Mouse (Mus musculus) forebrain, embryonic 11.5 days (tissue): ENCODE measurements at regions not wholly inside any gene's neighbourhood (a gene's known extent, or its start where the extent isn't known, plus 50 kb on each side); places are given as distances from the start of the nearest gene placed in this dataset.
"Not testable (repeated sequence)": the region's sequence is repeated elsewhere in the genome, so short reads cannot be mapped to it uniquely, and the experiment has no call there.

Experiments used
- ATAC-seq: fragments of 200-750 bp; cut with Nextera tagmentation; replicated peaks from 2 replicates; pipeline ENCODE4 v1.8.0; 2017; ENCODE audit warnings: moderate TSS enrichment; ENCODE audit not compliant: low FRiP score
- DNase-seq: peaks from one replicate; pipeline ENCODE4 v3.0.0-alpha.2; 2017; ENCODE audit warnings: low spot score
- H3K27ac ChIP-seq: fragments of 300-500 bp; sonication (generic); 2 replicates; pipeline ENCODE4 v1.5.1; 2014; ENCODE audit warnings: low read depth, low read length
- H3K27me3 ChIP-seq: fragments of 300-500 bp; sonication (generic); 2 replicates; pipeline ENCODE4 v1.6.1; 2014; ENCODE audit warnings: mild to moderate bottlenecking, low read length, mixed read lengths; ENCODE audit not compliant: control insufficient read depth, insufficient read depth
- H3K36me3 ChIP-seq: fragments of 300-500 bp; sonication (generic); 2 replicates; pipeline ENCODE4 v1.6.1; 2014; ENCODE audit warnings: mild to moderate bottlenecking, low read length, moderate library complexity, mixed read lengths; ENCODE audit not compliant: control insufficient read depth, insufficient read depth
- H3K4me1 ChIP-seq: fragments of 300-500 bp; sonication (generic); replicated peaks from 2 replicates; pipeline ENCODE4 v1.6.1; 2014; ENCODE audit warnings: low read length, mixed read lengths; ENCODE audit not compliant: control insufficient read depth, insufficient read depth
- H3K4me2 ChIP-seq: fragments of 300-500 bp; sonication (generic); 2 replicates; pipeline ENCODE4 v1.6.1; 2014; ENCODE audit warnings: low read depth, mild to moderate bottlenecking, low read length, moderate library complexity, mixed read lengths; ENCODE audit not compliant: severe bottlenecking
- H3K4me3 ChIP-seq: fragments of 300-500 bp; sonication (generic); 2 replicates; pipeline ENCODE4 v1.5.1; 2014; ENCODE audit warnings: low read depth, low read length
- H3K9ac ChIP-seq: fragments of 300-500 bp; sonication (generic); 2 replicates; pipeline ENCODE4 v1.6.1; 2014; ENCODE audit warnings: low read length
- H3K9me3 ChIP-seq: fragments of 300-500 bp; sonication (generic); 2 replicates; pipeline ENCODE4 v1.6.1; 2016; ENCODE audit warnings: low read length, mixed read lengths; ENCODE audit not compliant: control insufficient read depth
- WGBS: fragments of 180-500 bp; shearing (Covaris S2); extraction: QIAGEN DNeasy Blood & Tissue Kit; methylation state at CpG from one replicate; pipeline ENCODE4 v1.1.7; 2014; 5-methylcytosine and 5-hydroxymethylcytosine counted together

DNA sequence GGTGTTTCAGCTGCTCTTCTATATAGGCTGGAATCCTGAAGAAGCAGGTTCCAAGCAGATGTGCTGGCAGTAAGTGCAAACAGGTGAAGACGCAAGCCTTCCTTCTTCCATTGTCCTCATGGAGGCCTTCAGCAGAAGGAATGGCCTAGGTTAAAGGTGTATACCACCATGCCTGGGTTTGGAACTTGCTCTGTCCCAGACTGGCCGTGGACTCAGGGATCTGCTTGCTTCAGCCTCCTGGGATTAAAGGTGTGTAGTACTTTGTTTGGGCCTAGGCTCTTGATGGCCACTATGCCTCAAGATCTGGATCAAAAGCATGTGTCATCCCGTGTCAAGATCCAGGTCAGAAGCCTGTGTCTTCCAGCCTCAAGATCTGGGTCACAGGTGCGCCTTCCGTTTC, 257.0 kb upstream of the Nr5a2 start:
- H3K9ac ChIP-seq, result no peak overlapping the region

DNA sequence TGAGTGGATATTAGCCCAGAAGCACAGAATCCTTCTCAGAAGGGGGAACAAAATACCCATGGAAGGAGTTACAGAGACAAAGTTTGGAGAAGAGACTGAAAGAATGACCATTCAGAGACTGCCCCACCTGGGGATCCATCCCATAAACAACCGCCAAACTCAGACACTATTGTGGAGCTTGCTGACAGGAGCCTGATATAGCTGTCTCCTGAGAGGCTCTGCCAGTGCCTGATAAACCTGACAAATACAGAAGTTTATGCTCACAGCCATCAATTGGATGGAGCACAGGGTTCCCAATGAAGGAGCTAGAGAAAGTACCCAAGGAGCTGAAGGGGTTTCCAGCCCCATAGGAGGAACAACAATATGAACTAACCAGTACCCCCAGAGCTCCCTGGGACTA, 254.1 kb upstream of the Nr5a2 start:
- ATAC-seq, H3K9ac ChIP-seq, H3K27me3 ChIP-seq, H3K27ac ChIP-seq, H3K4me1 ChIP-seq, H3K4me2 ChIP-seq, H3K9me3 ChIP-seq, H3K36me3 ChIP-seq, H3K4me3 ChIP-seq, DNase-seq: not testable (repeated sequence)
- 83% methylated on average over 1 of the region's 1 CpGs for WGBS

More for the DNA sequence above, 257.0 kb upstream of the Nr5a2 start:
- WGBS, result 93% methylated on average over 5 of the region's 5 CpGs
- Histone ChIP-seq H3K27me3 (no peaks in the 10 kb centered on the region), H3K36me3 (no peaks in the 10 kb centered on the region), H3K4me3 (no peak overlapping the region), H3K27ac (no peak overlapping the region), H3K4me2 (no peak overlapping the region), H3K9me3 (no peaks in the 10 kb centered on the region), H3K4me1 (peaks cover 3% of the 10 kb centered on the region; the same call in 1 of the 2 replicates)
- DNase-seq, result no peak
- ATAC-seq, result no peak

DNA sequence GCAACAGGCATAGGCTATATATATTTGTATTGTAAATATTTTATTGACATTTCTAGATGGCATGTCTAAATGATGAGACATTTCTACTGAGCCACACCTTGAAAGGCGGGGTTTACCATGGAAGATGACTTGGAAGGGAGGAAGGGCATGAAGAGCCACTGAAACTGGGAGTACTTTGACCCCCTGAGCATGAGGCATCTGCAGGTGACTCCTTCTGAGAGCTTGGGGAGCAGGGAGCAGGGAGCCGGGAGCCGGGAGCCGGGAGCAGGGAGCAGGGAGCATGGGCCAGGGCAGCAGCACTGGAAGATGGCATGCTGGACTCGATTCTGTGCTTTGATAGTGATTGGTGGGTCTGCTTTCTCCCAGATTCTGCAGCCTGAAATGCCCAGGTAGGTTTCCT, 253.5 kb upstream of the Nr5a2 start:
- no peaks in the 10 kb centered on the region for H3K9me3 ChIP-seq
- no peaks in the 10 kb centered on the region for H3K27me3 ChIP-seq
- no peak overlapping the region for H3K27ac ChIP-seq
- no peak overlapping the region for H3K9ac ChIP-seq
- DNase-seq (no peak), ATAC-seq (no peak)
- H3K4me3 ChIP-seq, result no peak overlapping the region
- H3K4me2 ChIP-seq, result no peak overlapping the region
- H3K4me1 ChIP-seq, result no peaks in the 10 kb centered on the region
- H3K36me3 ChIP-seq, result no peaks in the 10 kb centered on the region
- 87% methylated on average over 5 of the region's 5 CpGs for WGBS

DNA sequence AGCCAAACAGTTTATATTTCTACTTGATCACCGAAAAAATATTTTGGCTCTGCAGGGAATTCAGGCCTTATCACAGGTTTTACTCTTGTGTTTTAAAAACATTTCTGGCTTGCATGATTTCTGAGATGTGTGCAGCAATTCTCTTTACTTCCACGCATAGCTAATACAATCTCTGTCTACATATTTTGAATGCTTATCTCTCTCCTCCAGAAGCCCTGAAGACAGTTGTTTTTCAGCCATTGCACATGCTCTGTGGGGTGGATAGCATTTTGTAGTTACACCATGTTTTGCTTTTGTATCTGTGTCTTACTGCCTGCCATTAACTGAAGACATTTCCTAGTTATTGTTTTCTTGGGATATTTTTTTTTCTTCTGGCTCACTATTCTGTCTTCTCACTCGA, 252.6 kb upstream of the Nr5a2 start:
- no peak overlapping the region for H3K27ac ChIP-seq
- WGBS, result 84% methylated on average over 3 of the region's 3 CpGs
- H3K4me1 ChIP-seq, result no peaks in the 10 kb centered on the region
- H3K4me2 ChIP-seq, result no peak overlapping the region
- H3K9ac ChIP-seq, result no peak overlapping the region
- H3K27me3 ChIP-seq, result no peaks in the 10 kb centered on the region
- H3K4me3 ChIP-seq, result no peak overlapping the region
- no peak for ATAC-seq
- H3K9me3 ChIP-seq, result no peaks in the 10 kb centered on the region
- no peaks in the 10 kb centered on the region for H3K36me3 ChIP-seq
- no peak for DNase-seq

DNA sequence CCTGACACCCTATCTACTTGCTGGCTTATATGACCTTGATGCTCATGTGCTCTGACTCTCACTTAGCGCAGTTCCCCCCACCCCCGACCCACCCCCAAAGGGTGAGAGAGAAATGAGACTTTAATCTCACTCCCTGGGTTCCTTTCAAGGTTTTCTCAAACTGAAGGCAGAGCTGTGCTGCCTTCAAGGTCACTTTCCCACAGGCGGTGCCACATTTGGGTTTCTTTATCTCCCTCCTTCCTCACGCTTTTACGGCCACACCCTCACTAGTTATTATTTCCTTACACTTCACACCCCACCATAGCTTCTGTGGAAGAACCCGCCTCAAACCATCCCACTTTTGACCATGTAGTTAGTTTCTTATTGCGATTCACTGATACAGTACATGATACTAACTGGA, 244.1 kb upstream of the Nr5a2 start:
- Histone ChIP-seq H3K36me3 (no peaks in the 10 kb centered on the region), H3K9ac (no peak overlapping the region), H3K4me3 (no peak overlapping the region), H3K4me1 (no peaks in the 10 kb centered on the region; the same call in 1 of the 2 replicates), H3K27ac (no peak overlapping the region), H3K27me3 (no peaks in the 10 kb centered on the region), H3K9me3 (no peaks in the 10 kb centered on the region), H3K4me2 (no peak overlapping the region)
- DNase-seq, result no peak
- ATAC-seq, result no peak
- WGBS, result 88% methylated on average over 7 of the region's 7 CpGs

DNA sequence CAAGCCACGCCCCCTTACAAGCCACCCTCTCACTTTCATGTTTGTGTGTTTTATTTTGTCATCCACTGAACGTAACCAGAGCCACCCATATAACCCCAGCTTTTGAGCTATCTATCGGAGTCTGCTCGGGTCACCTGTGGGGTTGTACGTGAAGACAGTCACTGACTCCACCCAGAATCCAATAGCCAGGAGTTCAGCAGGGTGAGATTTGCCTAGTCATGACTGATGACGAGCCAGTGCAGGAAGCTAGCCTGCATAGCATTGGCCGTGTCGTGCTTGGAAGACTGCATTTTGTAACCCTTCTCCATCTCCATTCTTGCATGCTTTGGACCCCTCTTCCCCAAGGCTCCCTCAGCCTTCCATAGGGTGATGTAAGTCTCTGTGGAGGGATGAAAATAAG, 243.3 kb upstream of the Nr5a2 start:
- Histone ChIP-seq H3K4me1 (no peaks in the 10 kb centered on the region; the same call in 1 of the 2 replicates), H3K4me2 (no peak overlapping the region), H3K27me3 (no peaks in the 10 kb centered on the region), H3K4me3 (no peak overlapping the region), H3K36me3 (no peaks in the 10 kb centered on the region), H3K9me3 (no peaks in the 10 kb centered on the region), H3K9ac (no peak overlapping the region), H3K27ac (no peak overlapping the region)
- 91% methylated on average over 8 of the region's 8 CpGs for whole genome bisulfite sequencing
- DNase-seq (no peak), ATAC-seq (no peak)

DNA sequence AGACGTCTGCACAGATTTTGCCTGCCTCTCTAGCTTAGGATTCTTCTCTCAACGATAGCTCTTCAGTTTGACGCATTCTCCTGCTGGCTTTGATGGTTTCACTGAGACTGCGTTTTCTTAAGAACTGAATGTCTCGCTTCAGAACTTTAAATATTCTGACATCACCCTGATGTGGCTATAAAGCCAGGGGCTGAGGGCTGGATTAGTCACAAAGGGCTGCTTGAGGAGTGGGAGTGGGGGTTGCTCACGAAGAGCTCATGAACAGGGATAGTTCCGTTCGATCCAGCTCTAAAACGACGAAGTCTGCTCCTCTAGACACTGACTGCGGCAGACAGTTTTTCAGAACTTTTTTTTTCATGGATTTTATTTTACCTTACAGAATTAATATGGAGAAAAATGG, 240.7 kb upstream of the Nr5a2 start:
- Histone ChIP-seq H3K27me3 (no peaks in the 10 kb centered on the region), H3K9ac (no peak overlapping the region), H3K9me3 (no peaks in the 10 kb centered on the region), H3K4me3 (no peak overlapping the region), H3K4me1 (no peaks in the 10 kb centered on the region; the same call in 1 of the 2 replicates), H3K36me3 (no peaks in the 10 kb centered on the region), H3K27ac (no peak overlapping the region), H3K4me2 (no peak overlapping the region)
- ATAC-seq, result peak; percentile 77
- 60% methylated on average over 11 of the region's 11 CpGs for WGBS
- DNase-seq, result no peak

DNA sequence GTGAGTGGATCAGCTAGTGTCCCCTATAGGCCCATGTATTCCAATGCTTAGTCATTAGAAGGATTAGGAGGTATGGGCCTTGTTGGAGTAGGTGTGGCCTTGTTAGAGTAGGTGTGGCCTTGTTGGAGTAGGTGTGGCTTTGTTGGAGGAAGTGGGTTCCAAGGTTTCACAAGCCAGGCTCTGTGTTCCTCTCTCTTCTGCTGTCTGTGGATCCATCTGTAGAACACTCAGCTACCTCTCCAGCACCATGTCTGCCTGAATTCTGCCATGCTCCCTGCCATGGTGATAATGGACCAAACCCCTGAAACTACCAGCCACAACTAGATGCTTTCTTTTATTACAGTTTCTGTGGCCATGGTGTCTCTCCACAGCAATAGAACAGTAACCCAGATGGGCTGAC, 235.7 kb upstream of the Nr5a2 start:
- Histone ChIP-seq H3K36me3 (no peaks in the 10 kb centered on the region), H3K9me3 (no peaks in the 10 kb centered on the region), H3K4me2 (no peak overlapping the region), H3K4me1 (no peaks in the 10 kb centered on the region), H3K27me3 (no peaks in the 10 kb centered on the region), H3K4me3 (no peak overlapping the region), H3K27ac (no peak overlapping the region), H3K9ac (no peak overlapping the region)
- ATAC-seq (no peak), DNase-seq (no peak)

DNA sequence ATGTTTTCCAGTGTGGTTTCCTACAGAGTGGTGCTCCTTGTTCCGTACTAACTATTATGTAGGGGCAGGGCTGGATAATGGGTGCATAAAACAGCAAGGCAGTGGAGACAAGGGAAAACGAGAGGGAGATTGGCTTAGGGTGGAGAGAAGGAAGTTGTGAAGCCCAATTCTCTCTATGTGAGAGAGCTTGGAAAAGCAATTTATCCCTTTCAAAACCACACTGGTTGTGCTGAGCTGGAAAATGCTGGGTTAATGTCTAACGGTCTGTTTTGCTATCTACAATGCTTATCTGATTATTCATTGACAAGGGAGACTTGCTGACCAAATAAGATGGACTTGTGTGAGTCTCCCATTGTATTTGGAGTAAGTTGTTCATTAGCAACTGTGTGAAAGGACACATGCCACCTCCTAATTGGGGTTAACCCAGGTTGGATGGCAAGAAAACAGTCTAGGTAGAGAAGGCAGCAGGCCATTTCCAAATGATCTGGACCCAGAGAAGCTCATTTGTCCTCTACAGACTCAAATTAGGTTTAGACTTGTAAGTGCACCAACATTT, 234.9 kb upstream of the Nr5a2 start:
- ATAC-seq (no peak), DNase-seq (no peak)
- no peaks in the 10 kb centered on the region for H3K36me3 ChIP-seq
- no peak overlapping the region for H3K27ac ChIP-seq
- no peak overlapping the region for H3K4me3 ChIP-seq
- no peaks in the 10 kb centered on the region for H3K27me3 ChIP-seq
- no peaks in the 10 kb centered on the region for H3K4me1 ChIP-seq
- no peaks in the 10 kb centered on the region for H3K9me3 ChIP-seq
- no peak overlapping the region for H3K9ac ChIP-seq
- WGBS, result 76% methylated on average over 3 of the region's 3 CpGs
- H3K4me2 ChIP-seq, result no peak overlapping the region
